Mouse (Mus musculus): ENCODE measurements around the gene Spata20. TPM values are rescaled to one million over a fixed set of nuclear protein-coding genes. Genes with fewer than 3 reads are reported as not detected.

Spata20 gene
- total and polyA plus RNA-seq, 2 experiments from 2014 or later = 2.3 to 3.1 TPM

- Histone ChIP-seq H3K9me3 (ENCODE audit: low read length) (no peaks in the 10 kb centered on the region), H3K4me1 (ENCODE audit: insufficient read depth) (peaks cover 10% of the 10 kb centered on the region), H3K4me3 (ENCODE audit: low read depth, low read length) (no peak overlapping the region), H3K27me3 (ENCODE audit: insufficient read depth, low read length) (peaks cover 3% of the 10 kb centered on the region; the same call in 1 of the 2 replicates), H3K27ac (ENCODE audit: low read depth, low read length) (no peak overlapping the region), H3K4me2 (ENCODE audit: low read depth) (no peak overlapping the region), H3K9ac (no peak overlapping the region), H3K36me3 (ENCODE audit: insufficient read depth) (no peaks in the 10 kb centered on the region)
- no peak for DNase-seq
- no peak for TF ChIP-seq CTCF (IDR thresholded peaks at IDR 0.05; ENCODE audit: low read depth)
- no peak for ATAC-seq
- 90% methylated on average over 8 of the region's 8 CpGs for WGBS
Observed at GRCm38 (mm10) chr11:94501482-94501881, 15.5 kb upstream of the Spata20 start.

- H3K27ac ChIP-seq (ENCODE audit: low read depth, low read length) = no peak overlapping the region
- no peak for TF ChIP-seq CTCF (IDR thresholded peaks at IDR 0.05; ENCODE audit: low read depth)
- DNase-seq (no peak), ATAC-seq (no peak)
- H3K36me3 ChIP-seq (ENCODE audit: insufficient read depth) = no peaks in the 10 kb centered on the region
- H3K9me3 ChIP-seq (ENCODE audit: low read length) = no peaks in the 10 kb centered on the region
- WGBS = 35% methylated on average over 8 of the region's 8 CpGs
- H3K27me3 ChIP-seq (ENCODE audit: insufficient read depth, low read length) = peaks cover 3% of the 10 kb centered on the region; the same call in 1 of the 2 replicates
- no peak overlapping the region for H3K4me2 ChIP-seq (ENCODE audit: low read depth)
- no peak overlapping the region for H3K4me3 ChIP-seq (ENCODE audit: low read depth, low read length)
- H3K4me1 ChIP-seq (ENCODE audit: insufficient read depth) = peaks cover 10% of the 10 kb centered on the region
- no peak overlapping the region for H3K9ac ChIP-seq
Observed at GRCm38 (mm10) chr11:94500362-94500761, 14.4 kb upstream of the Spata20 start.

- H3K36me3 ChIP-seq (ENCODE audit: insufficient read depth) = no peaks in the 10 kb centered on the region
- no peaks in the 10 kb centered on the region for H3K9me3 ChIP-seq (ENCODE audit: low read length)
- H3K9ac ChIP-seq = peak within 1 kb of the TSS; percentile 25; the same call in 1 of the 2 replicates
- WGBS = 3% methylated on average over 25 of the region's 26 CpGs
- no peak within 1 kb of the TSS for H3K27ac ChIP-seq (ENCODE audit: low read depth, low read length)
- no peak for TF ChIP-seq CTCF (IDR thresholded peaks at IDR 0.05; ENCODE audit: low read depth)
- H3K4me2 ChIP-seq (ENCODE audit: low read depth) = peak within 1 kb of the TSS; percentile 49
- ATAC-seq = no peak
- peak within 1 kb of the TSS; percentile 24 for H3K4me3 ChIP-seq (ENCODE audit: low read depth, low read length)
- DNase-seq = no peak
- peaks cover 10% of the 10 kb centered on the region for H3K4me1 ChIP-seq (ENCODE audit: insufficient read depth)
- H3K27me3 ChIP-seq (ENCODE audit: insufficient read depth, low read length) = peaks cover 3% of the 10 kb centered on the region; the same call in 1 of the 2 replicates
Observed at GRCm38 (mm10) chr11:94499661-94500152, 13.7 kb upstream of the Spata20 start, which contains the start of gene Epn3. Epn3 (minus strand) TSS chr11:94499974.

- Histone ChIP-seq H3K9me3 (ENCODE audit: low read length) (no peaks in the 10 kb centered on the region), H3K27ac (ENCODE audit: low read depth, low read length) (no peak overlapping the region), H3K36me3 (ENCODE audit: insufficient read depth) (no peaks in the 10 kb centered on the region), H3K4me3 (ENCODE audit: low read depth, low read length) (0 out of 2 replicates have a peak overlapping the region, but pooled peaks have one; percentile 24), H3K4me1 (ENCODE audit: insufficient read depth) (peaks cover 10% of the 10 kb centered on the region), H3K4me2 (ENCODE audit: low read depth) (peak overlapping the region; percentile 49), H3K27me3 (ENCODE audit: insufficient read depth, low read length) (peaks cover 3% of the 10 kb centered on the region; the same call in 1 of the 2 replicates), H3K9ac (peak overlapping the region; percentile 25; the same call in 1 of the 2 replicates)
- WGBS = 18% methylated on average over 2 of the region's 2 CpGs
- DNase-seq (peak; percentile 45), ATAC-seq (peak; percentile 78)
- no peak for TF ChIP-seq CTCF (IDR thresholded peaks at IDR 0.05; ENCODE audit: low read depth)
Observed at GRCm38 (mm10) chr11:94499035-94499434, 13.1 kb upstream of the Spata20 start.

GRCm38 (mm10) chr11:94498093-94498996, 12.4 kb upstream of the Spata20 start:
- DNase-seq (peak; percentile 56), ATAC-seq (peak; percentile 50)
- no peak overlapping the region for H3K4me3 ChIP-seq (ENCODE audit: low read depth, low read length)
- H3K27me3 ChIP-seq (ENCODE audit: insufficient read depth, low read length) = peaks cover 3% of the 10 kb centered on the region; the same call in 1 of the 2 replicates
- H3K9me3 ChIP-seq (ENCODE audit: low read length) = no peaks in the 10 kb centered on the region
- WGBS = 14% methylated on average over 19 of the region's 19 CpGs
- H3K36me3 ChIP-seq (ENCODE audit: insufficient read depth) = no peaks in the 10 kb centered on the region
- H3K9ac ChIP-seq = no peak overlapping the region
- H3K4me1 ChIP-seq (ENCODE audit: insufficient read depth) = peaks cover 10% of the 10 kb centered on the region
- TF ChIP-seq CTCF (IDR thresholded peaks at IDR 0.05; ENCODE audit: low read depth) = no peak
- H3K27ac ChIP-seq (ENCODE audit: low read depth, low read length) = no peak overlapping the region
- H3K4me2 ChIP-seq (ENCODE audit: low read depth) = peak overlapping the region; percentile 49

- Histone ChIP-seq H3K27ac (ENCODE audit: low read depth, low read length) (no peak overlapping the region), H3K4me1 (ENCODE audit: insufficient read depth) (peaks cover 10% of the 10 kb centered on the region), H3K9ac (no peak overlapping the region), H3K4me3 (ENCODE audit: low read depth, low read length) (no peak overlapping the region), H3K27me3 (ENCODE audit: insufficient read depth, low read length) (peaks cover 3% of the 10 kb centered on the region; the same call in 1 of the 2 replicates), H3K9me3 (ENCODE audit: low read length) (no peaks in the 10 kb centered on the region), H3K36me3 (ENCODE audit: insufficient read depth) (no peaks in the 10 kb centered on the region), H3K4me2 (ENCODE audit: low read depth) (no peak overlapping the region)
- DNase-seq = no peak
- no peak for TF ChIP-seq CTCF (IDR thresholded peaks at IDR 0.05; ENCODE audit: low read depth)
- ATAC-seq = no peak
- 78% methylated on average over 3 of the region's 3 CpGs for whole genome bisulfite sequencing
Observed at GRCm38 (mm10) chr11:94495415-94495814, 9.4 kb upstream of the Spata20 start.

- no peaks in the 10 kb centered on the region for H3K9me3 ChIP-seq (ENCODE audit: low read length)
- peak overlapping the region; percentile 74 for H3K4me2 ChIP-seq (ENCODE audit: low read depth)
- H3K36me3 ChIP-seq (ENCODE audit: insufficient read depth) = no peaks in the 10 kb centered on the region
- H3K4me1 ChIP-seq (ENCODE audit: insufficient read depth) = no peaks in the 10 kb centered on the region; the same call in 1 of the 2 replicates
- no peak overlapping the region for H3K27ac ChIP-seq (ENCODE audit: low read depth, low read length)
- ATAC-seq (no peak), DNase-seq (no peak)
- no peak for TF ChIP-seq CTCF (IDR thresholded peaks at IDR 0.05; ENCODE audit: low read depth)
- peak overlapping the region; percentile 71 for H3K9ac ChIP-seq
- 66% methylated on average over 7 of the region's 7 CpGs for WGBS
- peak overlapping the region; percentile 54 for H3K4me3 ChIP-seq (ENCODE audit: low read depth, low read length)
- no peaks in the 10 kb centered on the region for H3K27me3 ChIP-seq (ENCODE audit: insufficient read depth, low read length)
Observed at GRCm38 (mm10) chr11:94491749-94492099, 5.7 kb upstream of the Spata20 start.

Measured in forebrain, postnatal 0 days (tissue).